Mouse (Mus musculus): Measurements from ENCODE around the gene Papln. TPM values are rescaled to one million over a fixed set of nuclear protein-coding genes. Genes with fewer than 3 reads are reported as not detected.

The Papln gene
- total RNA-seq, 2 experiments from 2014 or later, result 23.1 to 26.2 TPM

GRCm38 (mm10) chr12:83764044-83764365 is 571 bp downstream of the Papln start:
- no peak for DNase-seq (ENCODE audit: extremely low spot score in 1 of 2, low spot score in 2 of 2)
- intact Hi-C loops (cut with DNase I), result no loop called here

- intact Hi-C loops (cut with DNase I), result no loop called here
- DNase-seq (ENCODE audit: extremely low spot score in 1 of 2, low spot score in 2 of 2), result no peak
Measured at GRCm38 (mm10) chr12:83764519-83764918, 1.1 kb downstream of the Papln start.

GRCm38 (mm10) chr12:83765965-83766603 is 2.6 kb downstream of the Papln start:
- intact Hi-C loops (cut with DNase I), result no loop called here
- DNase-seq (ENCODE audit: extremely low spot score in 1 of 2, low spot score in 2 of 2), result no peak

- intact Hi-C loops (cut with DNase I), result no loop called here
- DNase-seq (ENCODE audit: extremely low spot score in 1 of 2, low spot score in 2 of 2), result no peak
Measured at GRCm38 (mm10) chr12:83767833-83768232, 4.4 kb downstream of the Papln start.

GRCm38 (mm10) chr12:83768235-83768899 is 4.9 kb downstream of the Papln start:
- intact Hi-C loops (cut with DNase I), result no loop called here
- no peak for DNase-seq (ENCODE audit: extremely low spot score in 1 of 2, low spot score in 2 of 2)

- intact Hi-C loops (cut with DNase I), result loop anchor here (2.0 kb wide), 1 partner anchor 58 kb away; no protein-coding TSS in a partner anchor
- DNase-seq (ENCODE audit: extremely low spot score in 1 of 2, low spot score in 2 of 2), result peak in 1 of 2 experiments; percentile 74
Measured at GRCm38 (mm10) chr12:83770418-83771256, 7.2 kb downstream of the Papln start.

GRCm38 (mm10) chr12:83775621-83776020 is 12.2 kb downstream of the Papln start:
- DNase-seq (ENCODE audit: extremely low spot score in 1 of 2, low spot score in 2 of 2), result no peak
- intact Hi-C loops (cut with DNase I), result no loop called here

- intact Hi-C loops (cut with DNase I), result no loop called here
- DNase-seq (ENCODE audit: extremely low spot score in 1 of 2, low spot score in 2 of 2), result no peak
Measured at GRCm38 (mm10) chr12:83776766-83777165, 13.3 kb downstream of the Papln start.

GRCm38 (mm10) chr12:83780181-83780580 is 16.7 kb downstream of the Papln start:
- intact Hi-C loops (cut with DNase I), result no loop called here
- no peak for DNase-seq (ENCODE audit: extremely low spot score in 1 of 2, low spot score in 2 of 2)

- intact Hi-C loops (cut with DNase I), result no loop called here
- DNase-seq (ENCODE audit: extremely low spot score in 1 of 2, low spot score in 2 of 2), result no peak
Measured at GRCm38 (mm10) chr12:83781204-83781603, 17.8 kb downstream of the Papln start.

- intact Hi-C loops (cut with DNase I), result no loop called here
- DNase-seq (ENCODE audit: extremely low spot score in 1 of 2, low spot score in 2 of 2), result no peak
Measured at GRCm38 (mm10) chr12:83781640-83782278, 18.3 kb downstream of the Papln start.

GRCm38 (mm10) chr12:83782669-83783068 is 19.2 kb downstream of the Papln start:
- intact Hi-C loops (cut with DNase I), result no loop called here
- no peak for DNase-seq (ENCODE audit: extremely low spot score in 1 of 2, low spot score in 2 of 2)

GRCm38 (mm10) chr12:83785305-83785704 is 21.9 kb downstream of the Papln start:
- intact Hi-C loops (cut with DNase I), result no loop called here

GRCm38 (mm10) chr12:83789051-83789780 is 25.8 kb downstream of the Papln start:
- DNase-seq (ENCODE audit: extremely low spot score in 1 of 2, low spot score in 2 of 2), result no peak
- intact Hi-C loops (cut with DNase I), result no loop called here

More at GRCm38 (mm10) chr12:83785305-83785704, 21.9 kb downstream of the Papln start:
- DNase-seq (ENCODE audit: extremely low spot score in 1 of 2, low spot score in 2 of 2), result no peak

- intact Hi-C loops (cut with DNase I), result no loop called here
- DNase-seq (ENCODE audit: extremely low spot score in 1 of 2, low spot score in 2 of 2), result no peak
Measured at GRCm38 (mm10) chr12:83789781-83790140, 26.3 kb downstream of the Papln start.

GRCm38 (mm10) chr12:83790749-83791148 is 27.3 kb downstream of the Papln start:
- intact Hi-C loops (cut with DNase I), result no loop called here
- DNase-seq (ENCODE audit: extremely low spot score in 1 of 2, low spot score in 2 of 2), result no peak

GRCm38 (mm10) chr12:83791737-83792136 is 28.3 kb downstream of the Papln start:
- intact Hi-C loops (cut with DNase I), result no loop called here
- no peak for DNase-seq (ENCODE audit: extremely low spot score in 1 of 2, low spot score in 2 of 2)

GRCm38 (mm10) chr12:83792706-83793410 is 29.4 kb downstream of the Papln start:
- no peak for DNase-seq (ENCODE audit: extremely low spot score in 1 of 2, low spot score in 2 of 2)
- intact Hi-C loops (cut with DNase I), result no loop called here

All from left cerebral cortex, postnatal 10 days (tissue).